In the genomic region with DNA sequence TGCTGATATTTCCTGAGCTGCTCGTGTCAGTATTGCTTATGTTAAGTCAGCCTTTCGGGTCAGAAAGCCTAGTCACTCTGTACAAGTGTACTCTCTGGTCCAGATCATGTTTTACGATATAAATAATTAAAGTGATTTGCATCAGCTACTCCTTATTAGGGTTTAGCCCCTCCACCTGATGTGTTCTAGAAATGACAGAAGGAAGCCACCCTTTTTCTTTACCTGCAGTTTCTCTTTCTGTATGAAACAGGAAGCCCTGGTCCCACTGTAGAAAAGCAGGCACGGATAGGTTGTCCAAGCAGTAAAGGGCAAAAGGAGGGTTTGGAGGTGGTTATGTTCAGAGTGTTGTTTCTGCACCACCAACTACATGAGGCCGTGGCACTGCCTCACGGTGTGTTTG, we compare ENCODE assay signal across 10 mouse cellular contexts. TPM values are rescaled to one million over a fixed set of nuclear protein-coding genes. Genes with fewer than 3 reads are reported as not detected.
A peak's percentile ranks its signal among the peaks of the same experiment; 100 is the strongest.
DNase-seq lines count a peak whose midpoint lies in the region; ATAC-seq lines count a peak whose summit lies in the region.
"Had no signal": no experiment of that assay in that cellular context is flagged by ENCODE, and none has a peak within 500 bp of the region (broad histone marks: within the 10 kb centered on the region; RNA-seq: fewer than 3 reads in every experiment).

No protein-coding gene starts in this region.

- no peaks in the 10 kb centered on the region for H3K27me3 ChIP-seq in megakaryocyte, embryonic 14.5 days (replicated peaks)
- H3K27me3 ChIP-seq in forebrain, embryonic 11.5 days (ENCODE audit: control insufficient read depth, insufficient read depth, low read length), result no peaks in the 10 kb centered on the region
- H3K27me3 ChIP-seq in limb, embryonic 15.5 days, result no peaks in the 10 kb centered on the region
- H3K27me3 ChIP-seq in stomach, embryonic 16.5 days (ENCODE audit: control insufficient read depth, insufficient read depth, low read length), result no peaks in the 10 kb centered on the region

- H3K27ac ChIP-seq in forebrain, embryonic 11.5 days (ENCODE audit: low read depth, low read length), result no peak overlapping the region
- no peak overlapping the region for H3K27ac ChIP-seq in limb, embryonic 15.5 days
- no peak overlapping the region for H3K27ac ChIP-seq in stomach, embryonic 16.5 days (ENCODE audit: low read length)

- WGBS in forebrain, embryonic 11.5 days, result 82% methylated on average over 6 of the region's 6 CpGs
- WGBS in limb, embryonic 15.5 days, result 75% methylated on average over 6 of the region's 6 CpGs
- 66% methylated on average over 6 of the region's 6 CpGs for WGBS in stomach, embryonic 16.5 days

- H3K9me3 ChIP-seq in megakaryocyte, embryonic 14.5 days, result no peaks in the 10 kb centered on the region
- H3K9me3 ChIP-seq in forebrain, embryonic 11.5 days (ENCODE audit: control insufficient read depth, low read length), result no peaks in the 10 kb centered on the region
- no peaks in the 10 kb centered on the region for H3K9me3 ChIP-seq in limb, embryonic 15.5 days
- H3K9me3 ChIP-seq in stomach, embryonic 16.5 days (replicated peaks; ENCODE audit: control insufficient read depth, low read length), result no peaks in the 10 kb centered on the region

- no peak for DNase-seq in forebrain, embryonic 11.5 days (ENCODE audit: low spot score)
- no peak for DNase-seq in natural killer cell, adult 2 months (ENCODE audit: low spot score in 2 of 2)
- no peak for DNase-seq in left cerebral cortex, adult 18-20 months (ENCODE audit: low spot score in 2 of 2)
- DNase-seq in thymus, postnatal 10 days (ENCODE audit: low spot score in 2 of 2), result no peak
- DNase-seq: kidney, adult 8-10 months; right cerebral cortex, postnatal 14 days had no signal

- H3K9ac ChIP-seq in forebrain, embryonic 11.5 days (ENCODE audit: low read length), result no peak overlapping the region; the same call in 1 of the 2 replicates
- H3K9ac ChIP-seq in limb, embryonic 15.5 days, result peak overlapping the region; percentile 97; the same call in 1 of the 2 replicates
- H3K9ac ChIP-seq in stomach, embryonic 16.5 days (ENCODE audit: low read length), result peak overlapping the region; percentile 94

- H3K4me3 ChIP-seq in megakaryocyte, embryonic 14.5 days (replicated peaks), result peak overlapping the region; percentile 100
- H3K4me3 ChIP-seq in forebrain, embryonic 11.5 days (ENCODE audit: low read depth, low read length), result peak overlapping the region; percentile 72; the same call in 1 of the 2 replicates
- peak overlapping the region; percentile 93 for H3K4me3 ChIP-seq in limb, embryonic 15.5 days
- H3K4me3 ChIP-seq in stomach, embryonic 16.5 days (replicated peaks; ENCODE audit: low read length), result peak overlapping the region; percentile 96

- no peak for ATAC-seq in megakaryocyte, adult 5-6 weeks (ENCODE audit: poor library complexity, severe bottlenecking)
- ATAC-seq in forebrain, embryonic 11.5 days (replicated peaks; ENCODE audit: low FRiP score), result no peak
- no peak for ATAC-seq in limb, embryonic 15.5 days (ENCODE audit: insufficient number of reproducible peaks, low FRiP score, low TSS enrichment, low read depth)
- no peak for ATAC-seq in stomach, embryonic 16.5 days (ENCODE audit: insufficient read depth, low FRiP score)

- H3K4me2 ChIP-seq in forebrain, embryonic 11.5 days (ENCODE audit: low read depth, low read length, severe bottlenecking), result peak overlapping the region; percentile 82
- H3K4me2 ChIP-seq in limb, embryonic 15.5 days, result peak overlapping the region; percentile 86
- peak overlapping the region; percentile 87 for H3K4me2 ChIP-seq in stomach, embryonic 16.5 days (ENCODE audit: low read depth, low read length)

- peaks cover 76% of the 10 kb centered on the region for H3K4me1 ChIP-seq in megakaryocyte, embryonic 14.5 days
- no peaks in the 10 kb centered on the region; the same call in 1 of the 2 replicates for H3K4me1 ChIP-seq in forebrain, embryonic 11.5 days (replicated peaks; ENCODE audit: control insufficient read depth, insufficient read depth, low read length)
- peaks cover 10% of the 10 kb centered on the region for H3K4me1 ChIP-seq in limb, embryonic 15.5 days
- peaks cover 9% of the 10 kb centered on the region for H3K4me1 ChIP-seq in stomach, embryonic 16.5 days (ENCODE audit: control insufficient read depth, insufficient read depth, low read length)

- H3K36me3 ChIP-seq in megakaryocyte, embryonic 14.5 days (replicated peaks; ENCODE audit: low read length), result peaks cover 72% of the 10 kb centered on the region
- H3K36me3 ChIP-seq in forebrain, embryonic 11.5 days (ENCODE audit: control insufficient read depth, insufficient read depth, low read length), result no peaks in the 10 kb centered on the region; the same call in 1 of the 2 replicates
- H3K36me3 ChIP-seq in limb, embryonic 15.5 days, result peaks cover 58% of the 10 kb centered on the region
- no peaks in the 10 kb centered on the region for H3K36me3 ChIP-seq in stomach, embryonic 16.5 days (ENCODE audit: control insufficient read depth, insufficient read depth, low read length)

RNA-seq across cellular contexts. Expression of a gene that starts 1.5 kb away (rescaled TPM):
- polyA plus RNA-seq in megakaryocyte, embryonic 14.5 days (2012; ENCODE audit: insufficient read depth, low replicate concordance), result 15.2 and 34.3 TPM in 2 replicates
- 22.8 and 25.4 TPM in 2 replicates for total RNA-seq in megakaryocyte, adult 5-6 weeks (2015)
- 24.5 and 24.9 TPM in 2 replicates for total RNA-seq in megakaryocyte, adult 5-6 weeks (2017)
- polyA plus RNA-seq in forebrain, embryonic 11.5 days (2014; fragmentation: Nextera tagmentation; extraction: Ambion mirVana), result 14.7 and 15.4 TPM in 2 replicates
- polyA plus RNA-seq in limb, embryonic 15.5 days (2015; fragmentation: Nextera tagmentation; extraction: Ambion mirVana), result 10.7 and 12.4 TPM in 2 replicates
- 13.9 and 14.5 TPM in 2 replicates for polyA plus RNA-seq in stomach, embryonic 16.5 days (2015; fragmentation: Nextera tagmentation; extraction: Ambion mirVana)
- total RNA-seq in left cerebral cortex, adult 18-20 months (2021), result 10 to 100 TPM; 25.8 to 27.8 TPM

RNA-seq across cellular contexts. Expression of a gene that starts 47.1 kb away (rescaled TPM):
- 13.4 and 15.0 TPM in 2 replicates for polyA plus RNA-seq in megakaryocyte, embryonic 14.5 days (2012; ENCODE audit: insufficient read depth, low replicate concordance)
- total RNA-seq in megakaryocyte, adult 5-6 weeks (2015), result 19.7 and 21.3 TPM in 2 replicates
- 19.1 and 48.6 TPM in 2 replicates for total RNA-seq in megakaryocyte, adult 5-6 weeks (2017)
- polyA plus RNA-seq in forebrain, embryonic 11.5 days (2014; fragmentation: Nextera tagmentation; extraction: Ambion mirVana), result 45.0 and 50.9 TPM in 2 replicates
- 32.1 and 40.1 TPM in 2 replicates for polyA plus RNA-seq in limb, embryonic 15.5 days (2015; fragmentation: Nextera tagmentation; extraction: Ambion mirVana)
- 20.0 and 22.3 TPM in 2 replicates for polyA plus RNA-seq in stomach, embryonic 16.5 days (2015; fragmentation: Nextera tagmentation; extraction: Ambion mirVana)
- total RNA-seq in left cerebral cortex, adult 18-20 months (2021), result 10 to 100 TPM; 38.3 to 39.3 TPM

RNA-seq across cellular contexts. Expression of a gene that starts 47.6 kb away (rescaled TPM):
- polyA plus RNA-seq in megakaryocyte, embryonic 14.5 days (2012; ENCODE audit: insufficient read depth, low replicate concordance), result 19.3 and 30.5 TPM in 2 replicates
- total RNA-seq in megakaryocyte, adult 5-6 weeks (2015), result 5.8 and 6.3 TPM in 2 replicates
- 1.6 and 1.7 TPM in 2 replicates for total RNA-seq in megakaryocyte, adult 5-6 weeks (2017)
- polyA plus RNA-seq in forebrain, embryonic 11.5 days (2014; fragmentation: Nextera tagmentation; extraction: Ambion mirVana), result 49.5 and 51.7 TPM in 2 replicates
- polyA plus RNA-seq in limb, embryonic 15.5 days (2015; fragmentation: Nextera tagmentation; extraction: Ambion mirVana), result 51.9 and 55.7 TPM in 2 replicates
- 40.9 and 47.4 TPM in 2 replicates for polyA plus RNA-seq in stomach, embryonic 16.5 days (2015; fragmentation: Nextera tagmentation; extraction: Ambion mirVana)
- total RNA-seq in left cerebral cortex, adult 18-20 months (2021), result 10 to 100 TPM; 73.1 to 75.8 TPM

RNA-seq across cellular contexts. Expression of a gene that starts 58.6 kb away (rescaled TPM):
- not detected in 2 replicates for polyA plus RNA-seq in megakaryocyte, embryonic 14.5 days (2012; ENCODE audit: insufficient read depth, low replicate concordance)
- total RNA-seq in megakaryocyte, adult 5-6 weeks (2015), result 0.93 TPM in 1 of 2 replicates, not detected in the other
- total RNA-seq in megakaryocyte, adult 5-6 weeks (2017), result not detected in 2 replicates
- 7.3 and 10.3 TPM in 2 replicates for polyA plus RNA-seq in forebrain, embryonic 11.5 days (2014; fragmentation: Nextera tagmentation; extraction: Ambion mirVana)
- polyA plus RNA-seq in limb, embryonic 15.5 days (2015; fragmentation: Nextera tagmentation; extraction: Ambion mirVana), result 0.25 and 0.52 TPM in 2 replicates
- 0.41 and 0.59 TPM in 2 replicates for polyA plus RNA-seq in stomach, embryonic 16.5 days (2015; fragmentation: Nextera tagmentation; extraction: Ambion mirVana)
- total RNA-seq in left cerebral cortex, adult 18-20 months (2021), result 10 to 100 TPM; 53.8 to 55.5 TPM
